Mouse (Mus musculus) midbrain, postnatal 0 days (tissue): ENCODE data around the gene Prkcsh. TPM values are rescaled to one million over a fixed set of nuclear protein-coding genes. Genes with fewer than 3 reads are reported as not detected.

Source experiments
- ATAC-seq: fragments of 200-750 bp; cut with Nextera tagmentation; 2 replicates; pipeline ENCODE4 v1.8.0; 2017; ENCODE audit warnings: moderate number of reproducible peaks, mild to moderate bottlenecking, moderate TSS enrichment, moderate library complexity; ENCODE audit not compliant: low FRiP score
- DNase-seq: peaks from one replicate; pipeline ENCODE4 v3.0.0-alpha.2; 2015; ENCODE audit warnings: low spot score
- H3K27ac ChIP-seq: fragments of 300-500 bp; sonication (generic); 2 replicates; pipeline ENCODE4 v1.5.1; 2014; ENCODE audit warnings: low read depth, mild to moderate bottlenecking, low read length, mixed read lengths
- H3K27me3 ChIP-seq: fragments of 300-500 bp; sonication (generic); 2 replicates; pipeline ENCODE4 v1.6.1; 2014; ENCODE audit warnings: low read length, control low read depth, mixed read lengths; ENCODE audit not compliant: insufficient read depth
- H3K36me3 ChIP-seq: fragments of 300-500 bp; sonication (generic); 2 replicates; pipeline ENCODE4 v1.6.1; 2014; ENCODE audit warnings: low read length, control low read depth, mixed read lengths; ENCODE audit not compliant: insufficient read depth
- H3K4me1 ChIP-seq: fragments of 300-500 bp; sonication (generic); 2 replicates; pipeline ENCODE4 v1.6.1; 2014; ENCODE audit warnings: mild to moderate bottlenecking, control low read depth, antibody characterized with exemption, low read length, mixed read lengths; ENCODE audit not compliant: insufficient read depth
- H3K4me2 ChIP-seq: fragments of 300-500 bp; sonication (generic); 2 replicates; pipeline ENCODE4 v1.6.1; 2014; ENCODE audit warnings: low read depth, mild to moderate bottlenecking, low read length, mixed read lengths; ENCODE audit not compliant: poor library complexity, severe bottlenecking
- H3K4me3 ChIP-seq: fragments of 300-500 bp; sonication (generic); 2 replicates; pipeline ENCODE4 v1.5.1; 2014; ENCODE audit warnings: low read depth, mild to moderate bottlenecking, low read length, moderate library complexity
- H3K9ac ChIP-seq: fragments of 300-500 bp; sonication (generic); replicated peaks from 2 replicates; pipeline ENCODE4 v1.6.1; 2014; ENCODE audit warnings: mild to moderate bottlenecking, low read length, moderate library complexity, mixed read lengths; ENCODE audit not compliant: poor library complexity, severe bottlenecking
- H3K9me3 ChIP-seq: fragments of 300-500 bp; sonication (generic); 2 replicates; pipeline ENCODE4 v1.6.1; 2016; ENCODE audit warnings: low read length, control low read depth
- CTCF ChIP-seq: IDR thresholded peaks from 2 replicates; pipeline ENCODE4 v1.5.1; 2016; ENCODE audit warnings: antibody characterized with exemption, mild to moderate bottlenecking
- WGBS: fragments of 180-500 bp; shearing (Covaris S2); extraction: QIAGEN DNeasy Blood & Tissue Kit; methylation state at CpG from one replicate; pipeline ENCODE4 v1.1.7; 2014; 5-methylcytosine and 5-hydroxymethylcytosine counted together
- polyA plus RNA-seq: library from polyadenylated mRNA; unstranded; fragments of >200 nt; fragmentation: Nextera tagmentation; extraction: Ambion mirVana; gene quantifications from 2 replicates; pipeline ENCODE4 v1.2.1, GENCODE M21; 2015
- total RNA-seq: library from RNA; depleted of rRNA; stranded (reverse); fragments of >200 nt; gene quantifications from 2 replicates; pipeline ENCODE4 v1.2.3, GENCODE M21; 2014; rRNA removed

The Prkcsh gene
- total and polyA plus RNA-seq, 2 experiments from 2014 or later, result 64.9 to 71.9 TPM

DNA sequence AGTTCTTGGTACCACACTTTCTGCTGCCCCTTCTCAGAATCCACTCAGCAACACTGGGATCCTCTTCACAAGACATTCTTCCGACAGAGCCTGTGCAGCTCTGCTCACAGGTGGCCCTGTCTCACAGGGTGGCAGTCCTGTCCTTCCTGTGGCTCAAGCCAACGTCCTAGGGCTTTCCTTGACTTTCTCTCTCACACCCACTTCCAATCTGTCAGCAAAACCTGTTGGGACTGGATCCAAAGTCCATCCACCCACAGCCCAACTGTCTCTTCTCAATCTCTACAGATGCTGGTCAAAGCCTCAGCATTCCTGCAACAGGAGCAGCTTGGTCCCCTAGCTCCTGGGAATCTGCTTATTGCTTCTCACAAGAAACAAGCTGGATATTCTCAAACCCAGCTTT is 58.7 kb downstream of the Prkcsh start:
- Histone ChIP-seq H3K36me3 (peaks cover 48% of the 10 kb centered on the region), H3K4me1 (no peaks in the 10 kb centered on the region), H3K27me3 (no peaks in the 10 kb centered on the region), H3K4me3 (no peak overlapping the region), H3K27ac (no peak overlapping the region), H3K4me2 (no peak overlapping the region), H3K9ac (no peak overlapping the region), H3K9me3 (no peaks in the 10 kb centered on the region)
- WGBS, result 82% methylated on average over 2 of the region's 2 CpGs
- no peak for DNase-seq
- no peak for ATAC-seq
- no peak for TF ChIP-seq CTCF

Other genes with a start within 250 kb of the Prkcsh start
- gene Spc24, start 242.5 kb upstream of the Prkcsh start, total RNA-seq, result 5.5 and 6.6 TPM in 2 replicates
- gene Spc24, start 242.5 kb upstream of the Prkcsh start, polyA plus RNA-seq, result 6.3 and 8.2 TPM in 2 replicates
- gene Kank2, start 204.1 kb upstream of the Prkcsh start, total RNA-seq, result 14.9 and 15.2 TPM in 2 replicates
- gene Kank2, start 204.1 kb upstream of the Prkcsh start, polyA plus RNA-seq, result 2.9 TPM in 2 replicates
- gene Angptl8, start 167.3 kb upstream of the Prkcsh start, total RNA-seq, result not detected in 2 replicates
- gene Angptl8, start 167.3 kb upstream of the Prkcsh start, polyA plus RNA-seq, result 0.20 and 0.48 TPM in 2 replicates
- gene Dock6, start 150.2 kb upstream of the Prkcsh start, total RNA-seq, result 18.0 and 18.8 TPM in 2 replicates
- 10.3 and 11.3 TPM in 2 replicates for gene Dock6, start 150.2 kb upstream of the Prkcsh start, polyA plus RNA-seq
- gene Rab3d, start 84.6 kb upstream of the Prkcsh start, total RNA-seq, result 15.9 and 26.0 TPM in 2 replicates
- 17.4 and 18.1 TPM in 2 replicates for gene Rab3d, start 84.6 kb upstream of the Prkcsh start, polyA plus RNA-seq
- 6.6 and 12.2 TPM in 2 replicates for gene Ccdc159, start 75.3 kb upstream of the Prkcsh start, total RNA-seq
- gene Ccdc159, start 75.3 kb upstream of the Prkcsh start, polyA plus RNA-seq, result 4.7 and 5.2 TPM in 2 replicates
- gene Tmem205, start 75.2 kb upstream of the Prkcsh start, total RNA-seq, result 32.1 and 50.9 TPM in 2 replicates
- 44.2 and 50.1 TPM in 2 replicates for gene Tmem205, start 75.2 kb upstream of the Prkcsh start, polyA plus RNA-seq
- 129 and 165 TPM in 2 replicates for gene Plppr2, start 65.8 kb upstream of the Prkcsh start, total RNA-seq
- 129 and 136 TPM in 2 replicates for gene Plppr2, start 65.8 kb upstream of the Prkcsh start, polyA plus RNA-seq
- 33.7 and 38.6 TPM in 2 replicates for gene Swsap1, start 47.1 kb upstream of the Prkcsh start, total RNA-seq
- 7.1 and 8.0 TPM in 2 replicates for gene Swsap1, start 47.1 kb upstream of the Prkcsh start, polyA plus RNA-seq
- gene Epor, start 39.3 kb upstream of the Prkcsh start, total RNA-seq, result 2.7 TPM in 1 of 2 replicates, not detected in the other
- 1.7 and 1.9 TPM in 2 replicates for gene Epor, start 39.3 kb upstream of the Prkcsh start, polyA plus RNA-seq
- gene Rgl3, start 13.4 kb upstream of the Prkcsh start, total RNA-seq, result 0.76 and 2.8 TPM in 2 replicates
- 0.85 and 1.1 TPM in 2 replicates for gene Rgl3, start 13.4 kb upstream of the Prkcsh start, polyA plus RNA-seq
- gene Ccdc151, start 172 bp upstream of the Prkcsh start, total RNA-seq, result 4.3 and 5.8 TPM in 2 replicates
- 5.0 and 5.1 TPM in 2 replicates for gene Ccdc151, start 172 bp upstream of the Prkcsh start, polyA plus RNA-seq
- gene Elavl3, start 49.2 kb downstream of the Prkcsh start, total RNA-seq, result 215 and 239 TPM in 2 replicates
- gene Elavl3, start 49.2 kb downstream of the Prkcsh start, polyA plus RNA-seq, result 75.2 and 78.7 TPM in 2 replicates
- gene Gm49318, start 68.5 kb downstream of the Prkcsh start, total RNA-seq, result 4.1 TPM in 1 of 2 replicates, not detected in the other
- gene Gm49318, start 68.5 kb downstream of the Prkcsh start, polyA plus RNA-seq, result 0.25 and 0.36 TPM in 2 replicates
- 30.0 and 33.1 TPM in 2 replicates for gene Zfp653, start 68.6 kb downstream of the Prkcsh start, total RNA-seq
- 14.2 and 15.1 TPM in 2 replicates for gene Zfp653, start 68.6 kb downstream of the Prkcsh start, polyA plus RNA-seq
- gene Ecsit, start 82.6 kb downstream of the Prkcsh start, total RNA-seq, result 49.6 and 56.3 TPM in 2 replicates
- 55.0 and 57.2 TPM in 2 replicates for gene Ecsit, start 82.6 kb downstream of the Prkcsh start, polyA plus RNA-seq
- gene Cnn1, start 96.4 kb downstream of the Prkcsh start, total RNA-seq, result 1.2 and 1.3 TPM in 2 replicates
- 0.77 and 0.92 TPM in 2 replicates for gene Cnn1, start 96.4 kb downstream of the Prkcsh start, polyA plus RNA-seq
- gene Elof1, start 114.4 kb downstream of the Prkcsh start, total RNA-seq, result 129 and 132 TPM in 2 replicates
- 161 and 178 TPM in 2 replicates for gene Elof1, start 114.4 kb downstream of the Prkcsh start, polyA plus RNA-seq
- gene Acp5, start 132.9 kb downstream of the Prkcsh start, total RNA-seq, result 1.0 and 2.9 TPM in 2 replicates
- gene Acp5, start 132.9 kb downstream of the Prkcsh start, polyA plus RNA-seq, result 0.47 and 0.79 TPM in 2 replicates
- 27.0 and 40.8 TPM in 2 replicates for gene Pigyl, start 154.0 kb downstream of the Prkcsh start, total RNA-seq
- gene Pigyl, start 154.0 kb downstream of the Prkcsh start, polyA plus RNA-seq, result 120 and 122 TPM in 2 replicates
- 0.22 and 2.0 TPM in 2 replicates for gene Zfp872, start 185.3 kb downstream of the Prkcsh start, total RNA-seq
- gene Zfp872, start 185.3 kb downstream of the Prkcsh start, polyA plus RNA-seq, result 0.29 and 0.31 TPM in 2 replicates
- gene Zfp809, start 222.9 kb downstream of the Prkcsh start, total RNA-seq, result 8.2 and 10.2 TPM in 2 replicates
- gene Zfp809, start 222.9 kb downstream of the Prkcsh start, polyA plus RNA-seq, result 5.8 and 6.3 TPM in 2 replicates